Comparison of ENCODE assay signal across 40 mouse cellular contexts in the genomic region with DNA sequence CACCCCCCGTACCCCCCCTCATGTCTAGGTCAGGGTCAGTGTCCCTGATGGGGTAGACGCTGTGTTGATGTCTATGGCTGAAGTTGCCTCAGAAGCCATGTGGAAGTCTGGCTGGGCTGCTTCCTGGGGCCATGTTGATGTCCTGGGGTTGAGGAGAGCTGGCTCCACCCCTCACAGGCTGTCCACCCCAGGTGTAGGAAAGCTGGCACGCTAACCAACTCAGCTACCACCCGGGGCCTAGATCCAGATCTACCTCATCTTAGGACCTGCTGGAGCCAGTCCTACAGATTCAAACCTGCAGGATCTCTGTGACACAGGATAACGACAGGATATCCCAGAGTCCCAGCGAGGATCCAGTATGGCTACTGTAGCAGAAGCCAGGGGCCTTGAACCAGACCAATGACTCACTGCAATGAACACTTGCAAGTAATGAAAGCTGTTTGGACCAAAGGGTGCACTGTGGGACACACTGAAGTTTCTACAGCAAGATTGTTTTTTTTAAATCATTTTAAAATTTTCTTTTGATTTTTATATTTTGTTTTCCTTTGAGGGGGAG. TPM values are rescaled to one million over a fixed set of nuclear protein-coding genes. Genes with fewer than 3 reads are reported as not detected.
"Had no signal": no experiment of that assay in that cellular context is flagged by ENCODE, and none has a peak within 500 bp of the region (broad histone marks: within the 10 kb centered on the region; RNA-seq: fewer than 3 reads in every experiment).

No protein-coding gene starts in this region.

- DNase-seq: gastrocnemius, postnatal 14 days; gastrocnemius, postnatal 36 days; heart, adult 11 months; heart, adult 2 months; heart, postnatal 14 days; heart, postnatal 36 days; kidney, adult 11 months; kidney, adult 2 months; kidney, adult 9 months; kidney, postnatal 14 days; kidney, postnatal 36 days; layer of hippocampus, adult 9-11 months; layer of hippocampus, postnatal 36 days; left cerebral cortex, postnatal 4 days had no signal

RNA-seq across cellular contexts. Expression of a gene that starts 3.9 kb away (rescaled TPM):
- total RNA-seq: gastrocnemius, adult 8-10 months; gastrocnemius, postnatal 14 days; gastrocnemius, postnatal 36 days; hematopoietic stem cell, adult 5-6 weeks; hindbrain, postnatal 0 days; layer of hippocampus, adult 18-20 months; layer of hippocampus, adult 8-10 months; layer of hippocampus, postnatal 14 days; layer of hippocampus, postnatal 36 days; left cerebral cortex, adult 18-20 months; left cerebral cortex, adult 8-10 months; left cerebral cortex, postnatal 10 days; left cerebral cortex, postnatal 25 days; left cerebral cortex, postnatal 4 days; liver, adult 2 months had no signal
- polyA plus RNA-seq: gonadal fat pad, adult 2 months; heart, adult 2 months; heart, postnatal 0 days; hindbrain, embryonic 11.5 days; hindbrain, embryonic 13.5 days; hindbrain, embryonic 15.5 days; intestine, embryonic 14.5 days; intestine, embryonic 16.5 days; kidney, adult 2 months; kidney, embryonic 15.5 days; kidney, postnatal 0 days; large intestine, adult 2 months; limb, embryonic 13.5 days; limb, embryonic 15.5 days; liver, adult 2 months; liver, embryonic 12.5 days; liver, embryonic 14.5 days; liver, embryonic 16.5 days had no signal
